Mouse (Mus musculus): Measurements from ENCODE around the gene Ankrd39.

Ankrd39 gene

DNA sequence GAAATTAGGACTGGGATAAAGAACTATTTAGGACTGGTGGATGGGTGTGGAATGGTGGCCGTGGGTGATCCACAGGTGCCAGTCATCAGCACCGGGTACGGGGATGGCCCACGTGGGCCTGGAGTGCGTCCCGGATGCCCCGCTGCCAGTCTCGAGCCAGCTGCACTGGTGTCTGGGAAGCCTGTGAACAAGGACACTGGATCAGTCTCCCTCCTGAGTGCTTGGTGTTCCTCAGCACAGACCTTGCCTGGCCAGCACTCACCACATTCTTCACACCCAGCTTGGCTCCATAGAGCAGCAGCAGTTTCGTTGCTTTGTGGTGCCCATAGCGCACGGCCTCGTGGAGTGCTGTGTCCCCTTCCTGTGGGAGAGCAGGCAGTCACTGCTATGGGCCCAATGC is 15.8 kb downstream of the Ankrd39 start:
- no peak for DNase-seq (ENCODE audit: low read depth, low spot score)

DNA sequence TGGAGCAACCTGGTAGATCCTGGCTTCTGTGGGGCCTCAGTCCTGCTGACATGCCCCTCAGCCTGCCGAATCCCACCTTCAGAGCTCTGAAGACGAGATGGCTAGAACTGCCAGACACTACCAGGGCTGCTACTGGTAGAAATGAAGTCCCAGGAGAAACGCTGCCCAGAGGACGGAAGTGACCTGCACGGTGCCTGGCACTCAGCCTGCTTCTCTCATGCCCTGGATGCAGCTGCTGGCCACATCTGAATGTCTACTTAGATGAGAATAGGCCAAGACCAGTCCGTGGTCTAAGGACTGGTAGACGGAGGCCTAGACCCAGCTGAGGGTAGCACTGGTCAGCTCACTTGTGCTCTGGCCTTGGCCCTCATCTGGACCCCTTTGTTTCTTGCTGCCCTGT is 16.3 kb downstream of the Ankrd39 start:
- DNase-seq (ENCODE audit: low read depth, low spot score) = no peak

DNA sequence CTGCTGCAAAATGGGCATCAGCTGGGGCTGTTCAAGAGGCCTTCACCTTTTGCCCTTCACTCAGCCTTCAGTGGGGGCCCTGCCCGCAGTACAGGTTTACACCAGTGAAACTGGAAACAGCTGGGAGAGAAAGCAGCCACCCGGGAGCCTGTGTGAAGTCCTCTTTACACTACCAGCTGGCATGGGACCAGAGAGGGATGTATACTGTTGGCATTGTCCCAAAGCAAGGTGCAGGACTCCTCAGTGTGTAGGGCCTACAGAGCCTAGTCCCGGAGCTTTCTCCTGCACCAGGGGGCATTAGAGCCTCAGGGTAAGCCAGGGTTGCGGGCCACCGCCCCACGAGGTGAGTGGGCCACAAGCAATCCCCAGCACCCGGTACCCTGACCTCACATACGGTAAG is 16.8 kb downstream of the Ankrd39 start:
- no peak for DNase-seq (ENCODE audit: low read depth, low spot score)

DNA sequence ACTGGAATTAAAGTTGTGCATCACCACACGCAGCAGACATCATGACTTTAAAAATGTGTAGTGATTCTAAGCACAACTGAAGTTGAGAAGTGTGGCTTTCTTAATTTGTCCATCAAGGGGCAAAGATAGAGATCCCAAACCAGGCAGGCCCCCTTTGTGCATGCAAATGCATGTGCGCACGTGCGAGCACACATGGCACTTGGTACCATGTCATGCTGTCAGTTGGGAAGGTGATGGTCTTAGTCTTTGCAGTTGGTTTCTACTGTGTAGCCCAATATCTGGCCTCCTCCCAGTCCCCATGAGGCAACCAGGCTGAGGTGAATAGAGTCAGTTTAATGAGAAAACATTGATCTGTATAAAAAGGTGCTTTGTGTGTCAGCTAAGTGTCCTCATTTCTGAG is 17.4 kb downstream of the Ankrd39 start:
- DNase-seq (ENCODE audit: low read depth, low spot score) = no peak

DNA sequence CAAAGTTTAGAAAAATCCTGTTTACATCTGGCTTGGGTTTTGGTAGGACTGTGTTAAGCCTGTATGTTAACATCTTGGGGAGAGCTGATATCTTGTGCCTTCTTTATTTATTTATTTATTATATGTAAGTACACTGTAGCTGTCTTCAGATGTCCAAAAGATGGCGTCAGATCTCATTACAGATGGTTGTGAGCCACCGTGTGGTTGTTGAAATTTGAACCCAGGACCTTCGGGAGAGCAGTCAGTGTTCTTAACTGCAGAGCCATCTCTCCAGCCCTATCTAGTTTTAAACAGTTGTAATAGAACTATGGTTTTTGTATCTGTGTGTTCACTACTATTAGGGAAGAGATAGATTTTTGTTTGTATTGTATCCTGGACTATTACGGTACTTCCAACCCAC is 18.0 kb downstream of the Ankrd39 start:
- no peak for DNase-seq (ENCODE audit: low read depth, low spot score)

DNA sequence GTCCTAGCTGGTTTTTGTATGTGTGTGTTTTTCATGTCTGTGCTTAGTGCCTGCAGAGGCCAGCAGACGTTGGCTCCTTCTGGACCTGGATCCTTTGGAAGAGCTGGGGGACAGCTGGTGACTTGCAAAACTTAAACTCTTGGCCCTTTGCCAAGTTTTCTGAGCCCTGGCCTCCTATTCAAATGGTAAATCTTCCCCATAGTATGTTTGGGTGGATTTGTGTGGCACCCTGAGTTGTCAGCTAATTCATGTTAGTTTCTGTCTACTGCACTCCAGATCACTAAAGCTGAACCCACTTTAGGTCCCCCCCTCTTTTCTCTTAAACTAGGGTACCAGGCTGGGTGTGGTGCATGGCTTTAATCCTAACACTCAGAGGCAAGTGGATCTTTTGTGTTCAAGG is 18.9 kb downstream of the Ankrd39 start:
- no peak for DNase-seq (ENCODE audit: low read depth, low spot score)

DNA sequence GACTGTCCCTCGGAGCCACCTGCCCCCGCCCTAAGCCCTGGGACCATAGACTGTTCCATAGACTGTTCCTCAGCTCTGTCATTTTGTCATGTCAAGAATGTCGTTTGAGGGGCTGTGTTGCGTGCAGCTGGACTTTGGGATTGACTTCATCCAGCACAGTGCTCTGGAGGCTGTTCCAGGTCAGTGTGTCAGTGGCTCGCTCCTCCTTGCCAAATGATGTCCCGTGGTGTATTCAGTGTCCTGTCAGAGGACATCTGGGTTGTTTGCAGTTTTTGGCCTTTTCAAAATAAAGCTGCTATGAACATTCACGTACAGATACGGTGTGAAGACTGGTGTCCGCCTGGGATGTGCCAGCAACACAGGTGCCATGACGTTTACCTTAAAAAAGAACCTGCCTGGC is 20.3 kb downstream of the Ankrd39 start:
- no peak for DNase-seq (ENCODE audit: low read depth, low spot score)

DNA sequence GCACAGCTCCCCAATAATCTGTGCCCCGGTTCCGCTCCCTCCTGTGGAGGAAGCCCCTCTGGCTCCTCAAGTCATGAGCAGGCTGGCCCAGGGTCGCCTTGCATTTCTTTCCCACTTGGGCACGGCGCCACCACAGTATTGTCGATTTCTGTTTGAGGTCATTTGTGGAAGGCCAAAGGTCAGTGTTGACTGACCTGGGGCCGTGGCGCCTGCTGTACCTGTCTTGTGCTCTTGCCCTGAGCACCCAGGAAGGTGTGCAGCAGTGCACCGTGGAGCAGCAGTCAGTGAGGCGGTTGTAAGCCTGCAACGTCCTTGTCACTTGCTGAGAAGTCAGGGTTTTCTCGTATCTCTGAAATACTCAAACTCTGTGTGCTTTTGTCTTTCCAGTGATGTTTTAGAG is 21.5 kb downstream of the Ankrd39 start:
- no peak for DNase-seq (ENCODE audit: low read depth, low spot score)

DNA sequence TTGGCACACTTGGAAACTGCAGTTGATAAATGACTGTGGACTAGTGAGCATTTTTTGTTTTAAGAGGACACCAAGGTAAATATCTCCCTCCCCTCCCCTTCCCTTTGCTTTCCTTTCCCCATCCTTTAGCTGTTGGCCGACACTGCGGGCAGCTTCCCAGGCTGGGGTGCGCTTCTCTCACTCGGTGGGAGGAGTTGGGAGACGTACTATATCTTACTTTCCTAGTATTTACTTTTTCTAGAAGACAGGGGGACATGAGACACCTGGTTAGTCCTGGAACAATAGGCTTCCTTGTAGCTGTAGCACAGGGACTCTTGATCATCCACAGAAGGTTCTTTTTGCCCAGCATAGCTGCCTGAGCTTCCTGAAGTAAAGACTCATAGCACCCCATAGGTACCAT is 23.2 kb downstream of the Ankrd39 start:
- no peak for DNase-seq (ENCODE audit: low read depth, low spot score)

DNA sequence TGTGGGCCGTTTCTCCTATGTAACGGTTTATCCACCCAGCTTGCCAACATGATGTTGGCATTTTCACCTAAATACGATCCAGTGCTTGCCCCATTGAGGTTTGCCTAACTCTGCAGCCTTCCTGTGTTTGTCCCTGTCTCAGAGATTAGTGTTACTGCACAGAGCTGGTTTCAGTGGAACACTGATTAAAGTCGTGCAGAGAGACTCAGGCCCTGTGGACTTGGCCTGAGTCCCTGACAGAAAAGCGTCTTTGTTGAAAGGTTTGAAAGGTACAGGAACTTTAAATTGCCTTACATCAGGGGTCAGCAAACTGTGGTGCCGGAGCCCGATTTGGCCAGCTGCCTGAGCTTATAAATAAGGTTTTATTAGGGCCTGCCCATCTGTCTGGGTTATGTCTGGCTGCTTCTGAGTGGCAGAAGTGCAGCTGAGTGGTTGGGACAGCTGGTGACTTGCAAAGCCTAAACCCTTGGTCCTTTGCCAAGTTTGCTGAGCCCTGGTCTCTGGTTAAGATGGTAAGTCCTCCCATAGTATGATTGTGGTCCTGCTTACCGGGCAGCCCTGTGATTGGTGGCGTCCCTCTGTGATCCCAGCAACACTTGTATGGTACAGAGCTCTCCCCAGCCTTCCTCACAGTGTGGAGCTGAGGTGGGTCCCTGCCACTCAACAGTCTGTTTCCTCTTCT is 23.8 kb downstream of the Ankrd39 start:
- peak; percentile 87 for DNase-seq (ENCODE audit: low read depth, low spot score)

DNA sequence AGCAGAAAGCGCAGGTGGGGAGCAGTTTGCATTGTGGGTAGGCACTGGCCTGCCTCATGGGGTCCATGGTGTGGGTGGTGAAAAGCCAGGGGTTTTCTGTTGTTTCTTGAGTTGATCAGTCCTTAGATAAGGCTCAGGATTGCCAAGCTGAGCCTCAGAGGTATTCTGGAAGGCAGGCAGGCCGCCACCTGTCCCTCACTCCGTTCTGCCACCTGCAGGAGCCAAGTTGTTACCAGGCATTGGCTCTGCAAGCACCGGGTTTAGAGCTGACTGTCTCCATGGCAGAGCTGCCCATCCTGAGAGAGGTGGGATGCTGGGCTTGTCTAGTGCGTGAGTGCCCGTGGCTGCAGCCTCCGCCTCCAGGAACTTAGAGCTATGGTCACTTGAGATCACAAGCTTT is 25.0 kb downstream of the Ankrd39 start:
- no peak for DNase-seq (ENCODE audit: low read depth, low spot score)

DNA sequence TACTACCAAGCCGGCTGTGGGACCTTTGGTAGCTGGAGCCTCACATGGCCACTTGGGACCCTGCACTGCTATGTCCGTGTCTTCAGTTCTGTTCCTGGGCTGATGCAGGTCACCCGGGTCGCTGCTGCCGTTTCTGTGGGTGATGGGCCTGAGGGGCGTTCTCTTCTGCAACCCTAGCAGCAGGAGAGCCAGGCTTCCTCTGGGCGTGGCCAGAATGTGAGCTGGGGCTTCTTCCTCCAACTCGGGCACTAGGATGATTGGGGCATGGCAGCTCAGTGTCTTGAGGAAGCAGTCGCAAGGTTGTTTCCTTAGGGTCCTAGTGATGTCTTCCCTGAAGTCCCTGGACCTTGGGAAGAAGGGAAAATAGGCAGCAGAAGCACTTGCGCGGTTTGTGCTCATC is 27.6 kb downstream of the Ankrd39 start:
- DNase-seq (ENCODE audit: low read depth, low spot score) = no peak

DNA sequence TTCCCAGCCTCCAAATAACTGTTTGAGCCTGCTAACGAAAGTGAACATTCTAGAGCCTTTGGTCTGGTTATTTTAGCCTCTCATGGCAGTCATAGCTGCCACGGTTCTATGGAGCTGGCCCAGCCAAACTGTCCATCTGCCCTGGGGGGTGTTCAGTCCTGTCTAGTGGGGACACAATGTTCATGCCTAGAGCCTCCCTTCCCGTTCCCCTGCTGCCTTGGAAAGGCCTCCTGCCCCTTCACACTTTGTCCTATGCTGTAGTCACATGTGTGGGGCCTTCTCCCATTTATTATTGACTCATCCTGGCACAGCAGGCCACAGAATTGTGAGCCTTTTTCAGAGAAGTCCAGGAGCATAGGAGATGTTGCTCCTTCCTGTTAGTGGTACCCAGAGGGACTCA is 29.0 kb downstream of the Ankrd39 start:
- no peak for DNase-seq (ENCODE audit: low read depth, low spot score)

DNA sequence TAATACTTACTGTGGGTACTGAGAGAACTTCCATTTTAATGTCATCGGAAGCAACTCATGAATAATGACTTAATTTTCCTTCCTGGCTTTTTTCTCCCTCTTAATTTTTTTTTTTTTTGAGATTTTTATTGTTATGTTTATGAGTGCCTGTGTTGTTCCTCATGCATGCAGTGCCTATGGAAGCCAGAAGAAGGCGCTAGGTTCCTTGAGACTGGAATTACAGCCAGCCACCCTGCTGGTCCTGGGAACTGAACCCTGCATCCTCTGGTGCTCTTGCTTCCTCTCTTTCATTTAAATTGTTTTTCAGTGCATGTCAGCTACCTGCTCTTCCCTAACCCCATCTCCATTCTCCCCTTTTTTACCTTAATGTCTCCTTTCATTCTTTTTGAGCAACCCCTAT is 33.5 kb downstream of the Ankrd39 start:
- DNase-seq (ENCODE audit: low read depth, low spot score) = no peak

DNA sequence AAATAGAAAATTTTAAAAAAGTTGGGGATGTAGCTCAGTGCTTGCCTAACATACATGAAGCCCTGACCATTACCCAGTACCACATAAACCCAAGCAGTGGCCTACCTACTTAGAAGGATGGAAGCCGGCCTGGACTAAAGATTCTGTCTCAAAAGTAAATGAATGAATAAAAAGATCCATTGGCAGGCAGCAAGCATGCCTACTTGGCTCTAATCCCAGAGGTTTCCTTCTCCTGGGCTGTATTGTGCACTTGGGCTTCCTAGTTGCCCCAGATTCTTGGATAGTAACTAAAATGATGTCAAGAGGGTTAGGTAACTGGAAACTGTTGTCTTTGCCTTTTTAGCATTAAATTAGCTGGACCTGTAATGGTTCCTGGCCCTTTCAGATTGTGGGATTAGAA is 33.9 kb downstream of the Ankrd39 start:
- DNase-seq (ENCODE audit: low read depth, low spot score) = no peak

DNA sequence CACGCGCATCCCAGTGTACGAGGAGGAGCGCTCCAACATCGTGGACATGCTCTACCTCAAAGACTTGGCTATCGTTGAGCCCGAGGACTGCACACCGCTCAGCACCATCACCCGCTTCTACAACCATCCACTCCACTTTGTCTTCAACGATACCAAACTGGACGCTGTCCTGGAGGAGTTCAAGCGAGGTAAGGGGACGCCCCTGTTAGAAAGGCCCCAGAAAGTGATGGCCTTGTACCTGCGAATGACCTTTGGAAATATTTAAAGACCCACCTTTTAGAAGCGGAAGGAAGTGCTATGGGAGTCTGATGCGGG is 34.3 kb downstream of the Ankrd39 start:
- no peak for DNase-seq (ENCODE audit: low read depth, low spot score)

DNA sequence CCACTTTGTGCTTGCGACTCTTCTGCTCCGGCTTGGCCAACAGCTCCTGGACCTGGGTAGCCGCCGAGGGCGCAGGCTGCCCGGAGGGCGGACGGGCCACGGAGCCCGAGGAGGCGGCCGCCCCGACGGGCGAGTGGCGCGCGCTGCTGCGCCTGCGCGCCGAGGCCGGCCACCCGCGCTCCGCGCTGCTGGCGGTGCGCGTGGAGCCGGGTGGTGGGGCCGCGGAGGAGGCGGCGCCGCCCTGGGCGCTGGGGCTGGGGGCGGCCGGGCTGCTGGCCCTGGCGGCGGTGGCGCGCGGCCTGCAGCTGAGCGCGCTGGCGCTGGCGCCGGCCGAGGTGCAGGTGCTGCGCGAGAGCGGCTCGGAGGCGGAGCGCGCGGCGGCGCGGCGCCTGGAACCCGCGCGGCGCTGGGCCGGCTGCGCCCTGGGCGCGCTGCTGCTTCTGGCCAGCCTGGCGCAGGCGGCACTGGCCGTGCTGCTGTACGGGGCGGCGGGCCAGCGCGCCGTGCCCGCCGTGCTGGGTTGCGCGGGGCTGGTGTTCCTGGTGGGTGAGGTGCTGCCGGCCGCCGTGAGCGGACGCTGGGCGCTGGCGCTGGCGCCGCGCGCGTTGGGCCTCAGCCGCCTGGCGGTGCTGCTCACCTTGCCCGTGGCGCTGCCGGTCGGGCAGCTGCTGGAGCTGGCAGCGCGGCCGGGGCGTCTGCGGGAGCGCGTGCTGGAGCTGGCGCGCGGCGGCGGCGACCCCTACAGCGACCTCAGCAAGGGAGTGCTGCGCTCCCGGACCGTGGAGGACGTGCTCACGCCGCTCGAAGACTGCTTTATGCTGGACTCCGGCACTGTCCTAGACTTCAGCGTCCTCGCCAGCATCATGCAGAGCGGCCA is 34.9 kb downstream of the Ankrd39 start:
- no peak for DNase-seq (ENCODE audit: low read depth, low spot score)

DNA sequence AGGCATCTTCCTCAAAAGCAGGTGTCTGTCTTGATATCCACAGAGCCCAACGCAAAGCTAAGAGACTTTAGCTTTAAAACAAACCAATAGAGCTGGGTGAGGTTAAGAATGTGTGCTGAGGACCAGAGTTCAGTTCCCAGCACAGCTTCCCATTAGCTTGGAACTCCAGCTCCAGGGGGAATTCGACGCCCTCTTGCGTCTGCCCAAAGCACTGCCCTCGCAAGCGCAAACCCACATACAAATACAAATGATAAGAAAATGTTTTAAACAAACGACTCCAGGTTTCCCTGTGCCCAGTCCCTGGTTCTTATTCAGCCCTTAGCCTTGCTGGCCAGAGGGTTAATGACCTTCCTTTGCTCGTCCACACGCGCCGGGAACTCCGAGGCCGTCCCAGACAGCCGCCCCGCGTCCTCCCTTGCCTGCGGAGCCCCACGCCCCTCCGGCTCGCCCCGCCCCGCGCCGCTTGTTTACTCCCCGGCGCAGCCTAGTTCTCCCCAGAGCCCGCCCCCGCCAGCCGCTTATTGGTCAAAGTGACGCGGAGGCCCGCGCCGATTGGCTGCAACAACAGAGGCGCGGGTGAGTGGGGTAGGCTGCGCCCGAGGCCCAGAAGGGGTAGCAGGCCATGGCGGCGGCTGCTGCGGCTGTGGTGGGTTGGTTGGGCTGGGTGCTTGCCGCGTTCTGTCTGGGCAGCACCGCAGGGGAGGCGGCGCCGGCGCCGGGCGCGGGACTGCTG is 35.8 kb downstream of the Ankrd39 start, which contains the start of gene Cnnm3:
TSS of gene Cnnm3 (plus strand) at position 579 of the 733 bp plus-strand sequence.
- DNase-seq (ENCODE audit: low read depth, low spot score) = peak; percentile 99

DNA sequence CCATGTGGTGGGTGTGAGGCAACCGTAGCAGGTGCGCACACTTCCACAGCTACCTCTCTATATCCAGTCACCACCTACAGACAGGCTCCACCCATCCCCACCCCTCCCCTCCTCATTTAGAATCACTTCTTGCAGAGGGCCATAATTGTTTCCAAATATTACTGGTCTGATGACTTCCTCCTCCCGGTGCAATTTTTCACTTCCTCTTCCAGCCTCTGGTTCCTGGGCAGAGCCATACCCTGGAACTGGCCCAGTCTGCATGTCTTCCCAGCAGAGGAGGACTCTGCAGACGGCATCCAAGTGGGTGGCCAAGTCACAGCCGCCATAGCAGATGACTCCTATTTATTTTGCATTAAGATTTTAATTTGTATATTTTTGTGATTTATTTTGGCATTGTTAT is 39.0 kb downstream of the Ankrd39 start:
- no peak for DNase-seq (ENCODE audit: low read depth, low spot score)

DNA sequence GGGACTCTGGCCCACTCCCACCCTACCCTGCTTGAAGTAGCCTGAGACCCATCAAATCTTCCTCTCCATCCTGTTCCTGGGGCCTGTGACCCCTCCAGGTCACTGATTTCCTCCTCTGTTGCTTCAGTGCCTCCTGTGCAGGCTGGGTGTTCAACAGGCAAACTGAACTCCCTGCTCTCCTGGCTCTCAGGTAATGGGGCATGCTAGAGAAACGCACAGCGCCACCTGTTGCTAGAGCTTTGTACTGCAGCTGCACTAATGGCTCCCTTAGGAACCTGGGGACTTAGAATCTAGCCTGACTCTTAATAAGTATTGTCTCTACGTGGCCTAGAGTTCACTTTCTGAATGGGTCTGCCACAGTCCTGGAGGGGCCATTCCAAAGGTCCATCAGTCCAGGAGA is 46.0 kb downstream of the Ankrd39 start:
- peak; percentile 75 for DNase-seq (ENCODE audit: low read depth, low spot score)

DNA sequence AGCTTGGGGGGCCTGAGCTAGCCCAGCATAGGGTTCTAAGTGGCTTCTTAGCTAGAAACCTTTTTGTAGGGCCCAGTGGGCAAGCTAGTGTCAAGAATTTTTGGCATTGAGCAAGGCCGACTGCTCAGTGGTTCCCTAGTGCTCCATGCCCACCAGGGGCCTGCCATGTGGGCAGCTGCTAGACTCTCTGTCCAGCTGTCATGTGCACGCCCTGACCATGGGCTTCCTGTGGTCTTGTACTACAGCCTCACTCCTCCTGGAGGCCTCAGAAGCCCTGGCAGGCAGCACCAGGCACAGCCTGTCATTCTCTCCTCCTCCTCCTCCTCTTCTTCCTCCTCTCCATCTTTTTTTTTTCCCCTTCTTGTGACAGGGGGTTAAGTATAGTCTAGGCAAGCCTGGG is 49.9 kb downstream of the Ankrd39 start:
- DNase-seq (ENCODE audit: low read depth, low spot score) = no peak

DNA sequence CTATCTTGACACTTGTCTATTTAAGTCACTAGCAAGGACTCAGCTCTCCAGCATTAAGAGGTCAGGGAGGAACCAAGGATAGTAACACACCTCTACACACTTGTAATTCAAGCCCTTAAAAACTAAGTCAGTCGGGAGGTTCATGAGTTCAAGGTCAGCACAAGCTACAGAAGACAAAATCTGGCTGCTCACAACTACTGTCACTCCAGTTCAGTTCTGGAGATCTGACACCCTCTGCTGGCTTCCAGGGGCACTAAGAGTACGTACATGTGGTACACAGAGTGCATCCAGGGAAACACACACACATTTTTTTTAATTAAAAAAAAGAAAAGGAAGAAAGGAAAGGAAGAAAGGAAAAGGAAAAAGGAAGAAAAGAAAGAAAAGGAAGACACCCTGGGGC is 50.5 kb downstream of the Ankrd39 start:
- no peak for DNase-seq (ENCODE audit: low read depth, low spot score)

DNA sequence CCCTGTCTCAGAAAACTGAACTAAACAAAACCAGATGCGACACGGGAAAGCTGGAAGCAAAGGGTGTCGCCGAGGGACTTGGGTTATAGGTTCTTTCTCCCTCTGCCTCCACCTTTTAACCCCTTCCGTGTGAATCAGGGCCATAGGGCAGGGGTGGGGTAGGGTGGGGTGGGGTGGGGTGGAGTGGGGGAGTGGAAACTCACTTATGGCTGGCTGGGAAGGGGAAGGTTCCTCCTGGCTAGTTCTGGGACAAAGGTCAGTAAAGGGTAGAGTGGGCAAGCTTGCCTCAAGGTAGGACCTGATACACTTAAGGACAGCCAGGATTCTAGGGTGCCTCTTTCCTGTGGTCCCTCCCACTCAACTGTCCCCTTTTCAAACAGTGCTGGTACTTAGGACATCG is 53.9 kb downstream of the Ankrd39 start:
- no peak for DNase-seq (ENCODE audit: low read depth, low spot score)

All from retina, postnatal 7 days (tissue).